Mouse (Mus musculus): ENCODE data around the gene Eps15l1. TPM values are rescaled to one million over a fixed set of nuclear protein-coding genes. Genes with fewer than 3 reads are reported as not detected.

Eps15l1 gene
- polyA plus RNA-seq, 1 experiment = 8.1 TPM

GRCm38 (mm10) chr8:72291104-72291503 is 130.2 kb downstream of the Eps15l1 start:
- H3K36me3 ChIP-seq (replicated peaks; ENCODE audit: low read length) = peaks cover 2% of the 10 kb centered on the region
- TF ChIP-seq FLI1 (IDR thresholded peaks at IDR 0.05; ENCODE audit: low read length) (no peak), GATA1 (IDR thresholded peaks at IDR 0.05; ENCODE audit: borderline replicate concordance, low read length) (no peak)
- peaks cover 7% of the 10 kb centered on the region for H3K27me3 ChIP-seq (replicated peaks)
- peaks cover 4% of the 10 kb centered on the region; the same call in 1 of the 2 replicates for H3K9me3 ChIP-seq
- peaks cover 56% of the 10 kb centered on the region for H3K4me1 ChIP-seq
- no peak overlapping the region for H3K4me3 ChIP-seq (replicated peaks)

Other genes starting within 250 kb of the Eps15l1 start
- gene Hsh2d, start 231.8 kb downstream of the Eps15l1 start, polyA plus RNA-seq (2012; ENCODE audit: insufficient read depth, low replicate concordance) = 2.3 and 4.8 TPM in 2 replicates
- not detected in 2 replicates for gene Cib3, start 208.6 kb downstream of the Eps15l1 start, polyA plus RNA-seq (2012; ENCODE audit: insufficient read depth, low replicate concordance)
- not detected in 2 replicates for gene Gm11034, start 207.8 kb downstream of the Eps15l1 start, polyA plus RNA-seq (2012; ENCODE audit: insufficient read depth, low replicate concordance)
- gene Fam32a, start 201.7 kb downstream of the Eps15l1 start, polyA plus RNA-seq (2012; ENCODE audit: insufficient read depth, low replicate concordance) = 9.5 and 80.5 TPM in 2 replicates
- gene Ap1m1, start 181.4 kb downstream of the Eps15l1 start, polyA plus RNA-seq (2012; ENCODE audit: insufficient read depth, low replicate concordance) = 188 and 196 TPM in 2 replicates
- gene Gm10282, start 116.2 kb downstream of the Eps15l1 start, polyA plus RNA-seq (2012; ENCODE audit: insufficient read depth, low replicate concordance) = 27.5 and 64.2 TPM in 2 replicates
- 21.5 and 29.5 TPM in 2 replicates for gene Klf2, start 102.4 kb downstream of the Eps15l1 start, polyA plus RNA-seq (2012; ENCODE audit: insufficient read depth, low replicate concordance)
- gene Calr3, start 22.4 kb upstream of the Eps15l1 start, polyA plus RNA-seq (2012; ENCODE audit: insufficient read depth, low replicate concordance) = not detected in 2 replicates
- 0.77 and 1.3 TPM in 2 replicates for gene 1700030K09Rik, start 22.4 kb upstream of the Eps15l1 start, polyA plus RNA-seq (2012; ENCODE audit: insufficient read depth, low replicate concordance)
- gene Cherp, start 53.8 kb upstream of the Eps15l1 start, polyA plus RNA-seq (2012; ENCODE audit: insufficient read depth, low replicate concordance) = 85.3 and 112 TPM in 2 replicates
- 2.1 and 2.4 TPM in 2 replicates for gene Slc35e1, start 71.2 kb upstream of the Eps15l1 start, polyA plus RNA-seq (2012; ENCODE audit: insufficient read depth, low replicate concordance)
- 19.9 and 33.8 TPM in 2 replicates for gene Med26, start 126.8 kb upstream of the Eps15l1 start, polyA plus RNA-seq (2012; ENCODE audit: insufficient read depth, low replicate concordance)
- 5.6 and 10.9 TPM in 2 replicates for gene Smim7, start 149.6 kb upstream of the Eps15l1 start, polyA plus RNA-seq (2012; ENCODE audit: insufficient read depth, low replicate concordance)
- gene Tmem38a, start 150.6 kb upstream of the Eps15l1 start, polyA plus RNA-seq (2012; ENCODE audit: insufficient read depth, low replicate concordance) = 3.5 TPM in 1 of 2 replicates, not detected in the other
- gene Nwd1, start 225.3 kb upstream of the Eps15l1 start, polyA plus RNA-seq (2012; ENCODE audit: insufficient read depth, low replicate concordance) = 0.11 and 0.58 TPM in 2 replicates

All from megakaryocyte, embryonic 14.5 days (primary cell).